ENCODE assay signal across 14 mouse cellular contexts in genomic region chr9:110148598-110148997, GRCm38 (mm10).
"Had no signal": no experiment of that assay in that cellular context is flagged by ENCODE, and none has a peak within 500 bp of the region (broad histone marks: within the 10 kb centered on the region; RNA-seq: fewer than 3 reads in every experiment).

No protein-coding gene starts in this region.

- H3K9me3 ChIP-seq: limb, embryonic 15.5 days; midbrain, embryonic 10.5 days; neural tube, embryonic 12.5 days had no signal

- ATAC-seq: intestine, embryonic 16.5 days had no signal

- H3K27ac ChIP-seq: left cerebral cortex, adult 2 months; limb, embryonic 15.5 days; midbrain, embryonic 10.5 days; neural tube, embryonic 12.5 days had no signal

- H3K4me3 ChIP-seq: left cerebral cortex, adult 2 months; limb, embryonic 15.5 days; midbrain, embryonic 10.5 days; myocyte; neural tube, embryonic 12.5 days had no signal

- H3K4me2 ChIP-seq: limb, embryonic 15.5 days; lung, embryonic 14.5 days; neural tube, embryonic 12.5 days had no signal

- H3K9ac ChIP-seq: limb, embryonic 15.5 days; lung, embryonic 14.5 days; neural tube, embryonic 12.5 days had no signal

- H3K4me1 ChIP-seq: limb, embryonic 15.5 days; midbrain, embryonic 10.5 days; neural tube, embryonic 12.5 days had no signal

- H3K27me3 ChIP-seq: limb, embryonic 15.5 days; neural tube, embryonic 12.5 days had no signal

- DNase-seq: kidney, adult 8-10 months; kidney, postnatal 25 days; lung, embryonic 14.5 days; lung, postnatal 10 days; lung, postnatal 4 days; midbrain, embryonic 14.5 days; thymus, adult 18-20 months; thymus, postnatal 25 days had no signal
